Mouse (Mus musculus) lung, postnatal 0 days (tissue): ENCODE data around the gene Mcoln2. TPM values are rescaled to one million over a fixed set of nuclear protein-coding genes. Genes with fewer than 3 reads are reported as not detected.

Experiments
- ATAC-seq: fragments of 200-750 bp; cut with Nextera tagmentation; 2 replicates; pipeline ENCODE4 v1.8.0; 2017; ENCODE audit warnings: moderate library complexity
- DNase-seq: peaks from one replicate; pipeline ENCODE4 v3.0.0-alpha.2; 2016; ENCODE audit warnings: low spot score
- H3K27ac ChIP-seq: fragments of 300-500 bp; sonication (generic); 2 replicates; pipeline ENCODE4 v1.5.1; 2014; ENCODE audit warnings: antibody characterized with exemption, mild to moderate bottlenecking, low read length, mixed read lengths
- H3K27me3 ChIP-seq: fragments of 300-500 bp; sonication (generic); replicated peaks from 2 replicates; pipeline ENCODE4 v1.6.1; 2014; ENCODE audit warnings: low read length, mixed read lengths; ENCODE audit not compliant: insufficient read depth
- H3K36me3 ChIP-seq: fragments of 300-500 bp; sonication (generic); 2 replicates; pipeline ENCODE4 v1.6.1; 2014; ENCODE audit warnings: low read length, mixed read lengths; ENCODE audit not compliant: insufficient read depth
- H3K4me1 ChIP-seq: fragments of 300-500 bp; sonication (generic); 2 replicates; pipeline ENCODE4 v1.6.1; 2014; ENCODE audit warnings: antibody characterized with exemption, low read depth, low read length, mixed read lengths; ENCODE audit not compliant: insufficient read depth
- H3K4me2 ChIP-seq: fragments of 300-500 bp; sonication (generic); replicated peaks from 2 replicates; pipeline ENCODE4 v1.6.1; 2014; ENCODE audit warnings: low read depth, mild to moderate bottlenecking, low read length, moderate library complexity, mixed read lengths
- H3K4me3 ChIP-seq: fragments of 300-500 bp; sonication (generic); 2 replicates; pipeline ENCODE4 v1.5.1; 2014; ENCODE audit warnings: low read depth, low read length
- H3K9ac ChIP-seq: fragments of 300-500 bp; sonication (generic); replicated peaks from 2 replicates; pipeline ENCODE4 v1.6.1; 2014; ENCODE audit warnings: low read depth, mild to moderate bottlenecking
- H3K9me3 ChIP-seq: fragments of 300-500 bp; sonication (generic); 2 replicates; pipeline ENCODE4 v1.6.1; 2016; ENCODE audit warnings: low read length, mixed read lengths
- CTCF ChIP-seq: IDR thresholded peaks from 2 replicates; pipeline ENCODE4 v1.5.1; 2016; ENCODE audit warnings: antibody characterized with exemption, mild to moderate bottlenecking
- EP300 ChIP-seq: IDR thresholded peaks from 2 replicates; pipeline ENCODE4 v1.6.1; 2016; ENCODE audit warnings: antibody characterized with exemption, mild to moderate bottlenecking, control low read depth
- WGBS: fragments of 180-500 bp; shearing (Covaris S2); extraction: QIAGEN DNeasy Blood & Tissue Kit; methylation state at CpG from one replicate; pipeline ENCODE4 v1.1.7; 2014; 5-methylcytosine and 5-hydroxymethylcytosine counted together
- polyA plus RNA-seq: library from polyadenylated mRNA; unstranded; fragments of >200 nt; fragmentation: Nextera tagmentation; extraction: Ambion mirVana; gene quantifications from 2 replicates; pipeline ENCODE4 v1.2.1, GENCODE M21; 2015

Mcoln2 gene
- polyA plus RNA-seq, 1 experiment from 2014 or later, result 0.25 TPM

GRCm38 (mm10) chr3:146122807-146123463, 26.7 kb upstream of the Mcoln2 start:
- Histone ChIP-seq H3K4me1 (no peaks in the 10 kb centered on the region), H3K9ac (no peak overlapping the region), H3K27ac (no peak overlapping the region), H3K4me2 (no peak overlapping the region), H3K36me3 (no peaks in the 10 kb centered on the region), H3K27me3 (no peaks in the 10 kb centered on the region), H3K9me3 (no peaks in the 10 kb centered on the region), H3K4me3 (no peak overlapping the region)
- 74% methylated on average over 8 of the region's 8 CpGs for WGBS
- ATAC-seq, result no peak
- TF ChIP-seq CTCF (no peak), EP300 (no peak)
- DNase-seq, result no peak

- DNase-seq, result no peak
- no peaks in the 10 kb centered on the region for H3K36me3 ChIP-seq
- H3K27me3 ChIP-seq, result no peaks in the 10 kb centered on the region
- TF ChIP-seq EP300 (no peak), CTCF (no peak)
- H3K4me3 ChIP-seq, result no peak overlapping the region
- H3K4me1 ChIP-seq, result no peaks in the 10 kb centered on the region
- H3K27ac ChIP-seq, result no peak overlapping the region
- no peaks in the 10 kb centered on the region for H3K9me3 ChIP-seq
- no peak overlapping the region for H3K9ac ChIP-seq
- ATAC-seq, result no peak
- no peak overlapping the region for H3K4me2 ChIP-seq
- WGBS, result 60% methylated on average over 9 of the region's 9 CpGs
Observed at GRCm38 (mm10) chr3:146123464-146123825, 26.2 kb upstream of the Mcoln2 start.

GRCm38 (mm10) chr3:146127205-146127604, 22.4 kb upstream of the Mcoln2 start:
- no peak for ATAC-seq
- Histone ChIP-seq H3K9ac (no peak overlapping the region), H3K9me3 (no peaks in the 10 kb centered on the region), H3K4me1 (no peaks in the 10 kb centered on the region), H3K27ac (no peak overlapping the region), H3K4me3 (no peak overlapping the region), H3K4me2 (no peak overlapping the region), H3K27me3 (no peaks in the 10 kb centered on the region), H3K36me3 (no peaks in the 10 kb centered on the region)
- no peak for TF ChIP-seq CTCF
- DNase-seq, result no peak
- WGBS, result 44% methylated on average over 6 of the region's 6 CpGs

- TF ChIP-seq CTCF (no peak), EP300 (no peak)
- DNase-seq (no peak), ATAC-seq (no peak)
- Histone ChIP-seq H3K36me3 (no peaks in the 10 kb centered on the region), H3K4me3 (no peak overlapping the region), H3K4me2 (no peak overlapping the region), H3K4me1 (no peaks in the 10 kb centered on the region), H3K27ac (no peak overlapping the region), H3K9me3 (no peaks in the 10 kb centered on the region), H3K9ac (no peak overlapping the region), H3K27me3 (no peaks in the 10 kb centered on the region)
- 71% methylated on average over 9 of the region's 9 CpGs for WGBS
Observed at GRCm38 (mm10) chr3:146134834-146135233, 14.8 kb upstream of the Mcoln2 start.

- Histone ChIP-seq H3K4me1 (no peaks in the 10 kb centered on the region), H3K4me3 (no peak overlapping the region), H3K27me3 (no peaks in the 10 kb centered on the region), H3K36me3 (no peaks in the 10 kb centered on the region), H3K9ac (no peak overlapping the region), H3K9me3 (no peaks in the 10 kb centered on the region), H3K4me2 (no peak overlapping the region), H3K27ac (no peak overlapping the region)
- no peak for ATAC-seq
- DNase-seq, result no peak
- TF ChIP-seq CTCF, result no peak
- TF ChIP-seq EP300, result no peak
- WGBS, result 58% methylated on average over 2 of the region's 2 CpGs
Observed at GRCm38 (mm10) chr3:146135417-146135816, 14.2 kb upstream of the Mcoln2 start.

- DNase-seq (peak; percentile 42), ATAC-seq (peak; percentile 41; the same call in 1 of the 2 replicates)
- H3K4me3 ChIP-seq, result no peak overlapping the region
- TF ChIP-seq EP300, result no peak
- TF ChIP-seq CTCF, result peak; percentile 59
- H3K27me3 ChIP-seq, result no peaks in the 10 kb centered on the region
- H3K4me2 ChIP-seq, result no peak overlapping the region
- WGBS, result 30% methylated on average over 10 of the region's 10 CpGs
- H3K9ac ChIP-seq, result no peak overlapping the region
- H3K4me1 ChIP-seq, result no peaks in the 10 kb centered on the region
- no peaks in the 10 kb centered on the region for H3K9me3 ChIP-seq
- no peak overlapping the region for H3K27ac ChIP-seq
- H3K36me3 ChIP-seq, result no peaks in the 10 kb centered on the region
Observed at GRCm38 (mm10) chr3:146136422-146136821, 13.2 kb upstream of the Mcoln2 start.

GRCm38 (mm10) chr3:146140276-146140675, 9.4 kb upstream of the Mcoln2 start:
- no peak overlapping the region for H3K27ac ChIP-seq
- no peaks in the 10 kb centered on the region for H3K36me3 ChIP-seq
- H3K9me3 ChIP-seq, result no peaks in the 10 kb centered on the region
- no peaks in the 10 kb centered on the region for H3K4me1 ChIP-seq
- ATAC-seq, result no peak
- no peaks in the 10 kb centered on the region for H3K27me3 ChIP-seq
- no peak overlapping the region for H3K9ac ChIP-seq
- WGBS, result 91% methylated on average over 7 of the region's 7 CpGs
- H3K4me2 ChIP-seq, result no peak overlapping the region
- H3K4me3 ChIP-seq, result no peak overlapping the region
- DNase-seq, result no peak
- TF ChIP-seq EP300, result no peak
- no peak for TF ChIP-seq CTCF
